Mouse (Mus musculus) R1 (cell line): ENCODE data around the gene Scn9a.

Experiments used
- DNase-seq: peaks from one replicate; pipeline ENCODE4 v3.0.0-alpha.2; 2018; ENCODE audit warnings: low read depth, low spot score

Scn9a gene

GRCm38 (mm10) chr2:66463916-66464315, 170.8 kb downstream of the Scn9a start:
- DNase-seq, result no peak

GRCm38 (mm10) chr2:66462458-66462857, 172.3 kb downstream of the Scn9a start:
- DNase-seq, result no peak

DNA sequence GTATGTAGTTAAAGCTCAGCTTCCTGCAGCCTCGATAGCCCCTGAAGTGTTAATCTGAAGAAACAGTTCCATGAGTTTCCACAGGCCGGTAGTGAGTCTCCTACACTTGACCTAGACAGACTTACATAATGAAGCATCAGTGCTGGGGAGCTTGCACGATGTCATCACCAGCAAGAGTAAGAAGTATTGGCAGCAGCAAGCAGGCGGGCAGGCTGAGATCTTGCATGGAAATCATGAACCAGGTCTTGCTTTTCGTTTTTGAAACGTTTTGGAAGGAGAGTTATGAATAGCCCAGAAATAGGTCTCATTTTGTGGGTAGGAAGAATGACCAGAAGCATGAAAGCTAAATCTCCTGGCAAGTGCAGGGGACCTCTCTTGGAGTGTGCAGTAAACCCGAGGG, 194.1 kb downstream of the Scn9a start, which contains the start of gene Scn1a:
TSS of gene Scn1a (minus strand) at position 130 of the 400 bp plus-strand sequence.
- peak; percentile 15 for DNase-seq

DNA sequence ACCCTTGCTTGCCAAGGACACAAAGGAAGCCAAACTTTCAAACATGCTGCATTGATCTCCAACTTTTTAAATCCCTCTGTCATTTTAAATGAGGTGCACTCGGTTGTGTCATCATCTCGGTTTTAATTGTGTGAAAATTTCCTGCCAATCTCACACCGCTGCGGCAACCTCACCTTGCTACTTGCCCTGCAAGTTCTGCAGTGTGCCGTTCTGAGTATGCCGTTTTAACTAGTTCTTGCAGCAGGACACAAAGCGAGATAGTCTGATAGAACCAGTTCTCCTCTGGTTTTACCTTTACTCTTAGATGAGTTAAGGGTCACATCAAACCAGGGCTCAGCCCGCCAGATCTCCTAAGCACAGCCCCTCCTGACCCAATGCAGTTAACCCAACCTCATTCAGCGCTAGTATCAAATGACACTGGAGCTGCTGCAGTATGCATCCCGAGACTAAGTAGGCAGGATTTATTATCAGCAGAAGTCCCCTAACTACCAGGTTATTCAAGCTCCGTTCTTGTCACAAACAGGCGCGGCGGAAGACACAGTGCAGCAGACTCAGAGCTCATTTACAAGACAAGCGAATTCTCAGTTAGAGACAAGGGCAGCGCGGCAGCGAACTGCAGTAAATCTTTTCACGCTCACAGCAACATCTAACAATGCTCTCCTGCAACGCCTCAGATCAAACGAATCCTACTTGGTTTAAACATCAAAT, 194.8 kb downstream of the Scn9a start:
- peak; percentile 88 for DNase-seq

- no peak for DNase-seq
Measured at GRCm38 (mm10) chr2:66436286-66436685, 198.5 kb downstream of the Scn9a start.
